In the genomic region with DNA sequence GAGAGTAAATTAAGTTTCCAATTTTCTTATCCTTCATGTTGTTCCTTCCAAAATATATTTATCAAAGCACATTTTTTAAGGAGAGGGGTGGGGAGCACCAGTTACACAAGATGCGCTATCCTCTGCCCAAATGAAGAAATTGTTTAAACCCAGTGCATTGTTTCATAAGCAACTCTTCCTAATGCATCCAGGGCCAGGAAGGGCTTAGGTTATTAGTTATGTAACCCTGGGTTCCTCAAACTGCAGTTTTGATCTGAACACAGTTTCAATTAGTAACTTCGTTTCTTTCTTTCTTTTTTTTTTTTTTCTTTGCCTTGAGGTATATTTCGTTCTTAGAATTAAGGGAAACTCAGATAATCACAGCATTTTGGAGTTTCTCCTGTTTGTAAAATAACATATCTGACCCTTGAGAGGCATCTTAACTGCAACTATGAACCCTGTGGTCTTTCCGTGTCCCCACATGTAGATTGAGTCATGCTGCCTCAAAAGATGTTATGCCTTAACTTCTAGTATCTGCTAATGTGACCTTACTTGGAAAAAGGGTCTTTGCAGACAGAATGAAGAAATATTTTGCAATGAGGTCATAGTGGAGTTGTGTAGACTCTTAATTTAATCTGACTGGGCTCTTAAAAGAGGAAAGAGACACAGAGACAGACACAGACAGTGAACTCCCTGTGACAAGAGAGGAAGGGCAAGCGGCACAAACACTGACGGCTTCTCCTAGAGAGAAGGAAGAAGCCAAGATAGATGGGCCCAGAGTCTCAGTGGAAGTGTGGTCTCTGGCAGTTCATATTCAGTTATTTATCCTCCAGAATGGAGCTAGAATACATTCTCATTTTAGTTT, we compare ENCODE assay signal across 31 mouse cellular contexts.
DNase-seq lines count a peak whose midpoint lies in the region; ATAC-seq and TF ChIP-seq lines count a peak whose summit lies in the region.
"Had no signal": no experiment of that assay in that cellular context is flagged by ENCODE, and none has a peak within 500 bp of the region (broad histone marks: within the 10 kb centered on the region; RNA-seq: fewer than 3 reads in every experiment).

No protein-coding gene starts in this region.

- intact Hi-C loops in gastrocnemius, adult 2 months (cut with DNase I) = loop anchor here (10.0 kb wide), 1 partner anchor 153 kb away; a partner anchor contains a TSS

- H3K4me3 ChIP-seq in gastrocnemius, adult 2 months = no peak overlapping the region
- H3K4me3 ChIP-seq in liver, postnatal 0 days (ENCODE audit: low read depth, low read length) = no peak overlapping the region
- H3K4me3 ChIP-seq in liver, embryonic 12.5 days = no peak overlapping the region
- H3K4me3 ChIP-seq in neural tube, embryonic 15.5 days (replicated peaks) = no peak overlapping the region
- H3K4me3 ChIP-seq: embryonic facial prominence, embryonic 13.5 days; forebrain, embryonic 10.5 days; heart, embryonic 12.5 days; liver, embryonic 15.5 days; lung, embryonic 15.5 days; megakaryocyte, embryonic 14.5 days; midbrain, embryonic 13.5 days had no signal

- DNase-seq in gastrocnemius, adult 2 months = no peak
- DNase-seq in gastrocnemius, postnatal 4 days (ENCODE audit: low spot score in 2 of 2) = no peak
- DNase-seq in liver, postnatal 0 days = no peak
- DNase-seq in cerebellum, adult 8-10 months = no peak
- DNase-seq: adrenal gland, postnatal 14 days; cerebellum, adult 11 months; cerebellum, adult 9-11 months; gastrocnemius, postnatal 10 days; heart, postnatal 10 days; kidney, adult 9 months; kidney, postnatal 10 days; layer of hippocampus, postnatal 36 days; left cerebral cortex, postnatal 4 days; right cerebral cortex, adult 18-20 months; spleen, adult 18-20 months; thymus, postnatal 36 days had no signal

- H3K4me1 ChIP-seq in liver, postnatal 0 days (ENCODE audit: insufficient read depth) = peaks cover 7% of the 10 kb centered on the region; the same call in 1 of the 2 replicates
- 0 out of 2 replicates have a peak, but pooled peaks cover 2% of the 10 kb centered on the region for H3K4me1 ChIP-seq in liver, embryonic 12.5 days
- H3K4me1 ChIP-seq in neural tube, embryonic 15.5 days = no peaks in the 10 kb centered on the region
- H3K4me1 ChIP-seq: midbrain, embryonic 13.5 days had no signal

- no peaks in the 10 kb centered on the region for H3K9me3 ChIP-seq in liver, postnatal 0 days (ENCODE audit: low read length)
- H3K9me3 ChIP-seq in liver, embryonic 12.5 days (replicated peaks) = no peaks in the 10 kb centered on the region
- no peaks in the 10 kb centered on the region for H3K9me3 ChIP-seq in neural tube, embryonic 15.5 days (replicated peaks)
- H3K9me3 ChIP-seq: embryonic facial prominence, embryonic 13.5 days; forebrain, embryonic 10.5 days; G1E; heart, embryonic 12.5 days; liver, embryonic 15.5 days; lung, embryonic 15.5 days; megakaryocyte, embryonic 14.5 days; midbrain, embryonic 13.5 days had no signal

- H3K36me3 ChIP-seq in liver, postnatal 0 days (replicated peaks; ENCODE audit: insufficient read depth, low read length) = no peaks in the 10 kb centered on the region
- H3K36me3 ChIP-seq in liver, embryonic 12.5 days = no peaks in the 10 kb centered on the region
- H3K36me3 ChIP-seq in neural tube, embryonic 15.5 days = no peaks in the 10 kb centered on the region
- H3K36me3 ChIP-seq: embryonic facial prominence, embryonic 13.5 days; forebrain, embryonic 10.5 days; G1E; heart, embryonic 12.5 days; liver, embryonic 15.5 days; lung, embryonic 15.5 days; midbrain, embryonic 13.5 days had no signal

- TF ChIP-seq EP300 in liver, postnatal 0 days (IDR thresholded peaks at IDR 0.05; ENCODE audit: low read depth) = no peak

- no peak for ATAC-seq in liver, postnatal 0 days
- no peak for ATAC-seq in liver, embryonic 12.5 days
- peak; percentile 76 for ATAC-seq in common myeloid progenitor, adult 5-6 weeks (replicated peaks; ENCODE audit: low read depth, poor library complexity, severe bottlenecking)
- ATAC-seq in megakaryocyte progenitor cell, adult 5-6 weeks (replicated peaks; ENCODE audit: poor library complexity) = peak; percentile 85
- no peak for ATAC-seq in neural tube, embryonic 15.5 days (ENCODE audit: low FRiP score)
- ATAC-seq: forebrain, embryonic 16.5 days; intestine, postnatal 0 days; midbrain, embryonic 13.5 days had no signal

- H3K4me2 ChIP-seq in liver, postnatal 0 days (ENCODE audit: low read depth, low read length) = 0 out of 2 replicates have a peak overlapping the region, but pooled peaks have one; percentile 26
- H3K4me2 ChIP-seq in liver, embryonic 12.5 days = no peak overlapping the region
- no peak overlapping the region for H3K4me2 ChIP-seq in neural tube, embryonic 15.5 days
- H3K4me2 ChIP-seq: embryonic facial prominence, embryonic 13.5 days; heart, embryonic 12.5 days; hindbrain, embryonic 14.5 days; liver, embryonic 15.5 days; lung, embryonic 15.5 days; midbrain, embryonic 13.5 days had no signal

- no peak overlapping the region for H3K9ac ChIP-seq in liver, postnatal 0 days (replicated peaks)
- H3K9ac ChIP-seq in liver, embryonic 12.5 days = no peak overlapping the region
- no peak overlapping the region for H3K9ac ChIP-seq in neural tube, embryonic 15.5 days (replicated peaks)
- H3K9ac ChIP-seq: embryonic facial prominence, embryonic 13.5 days; heart, embryonic 12.5 days; hindbrain, embryonic 14.5 days; liver, embryonic 15.5 days; lung, embryonic 15.5 days; midbrain, embryonic 13.5 days had no signal

- H3K27me3 ChIP-seq in liver, postnatal 0 days (ENCODE audit: insufficient read depth, low read length) = no peaks in the 10 kb centered on the region
- no peaks in the 10 kb centered on the region for H3K27me3 ChIP-seq in liver, embryonic 12.5 days (replicated peaks)
- H3K27me3 ChIP-seq in neural tube, embryonic 15.5 days (replicated peaks) = no peaks in the 10 kb centered on the region
- H3K27me3 ChIP-seq: embryonic facial prominence, embryonic 13.5 days; heart, embryonic 12.5 days; liver, embryonic 15.5 days; lung, embryonic 15.5 days; megakaryocyte, embryonic 14.5 days; midbrain, embryonic 13.5 days had no signal

- TF ChIP-seq CTCF in gastrocnemius, adult 2 months (IDR thresholded peaks at IDR 0.05) = no peak
- TF ChIP-seq CTCF in liver, postnatal 0 days (IDR thresholded peaks at IDR 0.05; ENCODE audit: low read depth) = no peak

- peak overlapping the region; percentile 31; the same call in 1 of the 2 replicates for H3K27ac ChIP-seq in gastrocnemius, adult 2 months
- 0 out of 2 replicates have a peak overlapping the region, but pooled peaks have one; percentile 49 for H3K27ac ChIP-seq in liver, postnatal 0 days (ENCODE audit: low read depth)
- no peak overlapping the region for H3K27ac ChIP-seq in liver, embryonic 12.5 days
- H3K27ac ChIP-seq in neural tube, embryonic 15.5 days (replicated peaks) = no peak overlapping the region
- H3K27ac ChIP-seq: embryonic facial prominence, embryonic 13.5 days; forebrain, embryonic 10.5 days; hindbrain, embryonic 14.5 days; liver, embryonic 15.5 days; lung, embryonic 15.5 days; midbrain, embryonic 13.5 days had no signal

- WGBS in liver, postnatal 0 days (ENCODE audit: insufficient replicate concordance) = 49% methylated on average over 6 of the region's 6 CpGs
- 65% methylated on average over 6 of the region's 6 CpGs for WGBS in liver, embryonic 12.5 days (ENCODE audit: insufficient replicate concordance)
- 84% methylated on average over 6 of the region's 6 CpGs for WGBS in neural tube, embryonic 15.5 days

Comparison
In these comparisons a context has a peak if more than half of its experiments do, and no peak if none do; other contexts are left out.
1. H3K27ac ChIP-seq: peak in gastrocnemius, adult 2 months (single experiment) and liver, postnatal 0 days (single experiment); none in liver, embryonic 12.5 days (single experiment) and neural tube, embryonic 15.5 days (single experiment).
2. ATAC-seq: peak in common myeloid progenitor, adult 5-6 weeks (single experiment) and megakaryocyte progenitor cell, adult 5-6 weeks (single experiment); none in liver, postnatal 0 days (single experiment), liver, embryonic 12.5 days (single experiment) and neural tube, embryonic 15.5 days (single experiment).